Mouse (Mus musculus) liver, adult 2 months (tissue): ENCODE results near the gene Mns1. TPM values are rescaled to one million over a fixed set of nuclear protein-coding genes. Genes with fewer than 3 reads are reported as not detected.

Experiments used
- DNase-seq: peaks from one replicate; pipeline ENCODE4 v3.0.0-alpha.2; 2011; ENCODE audit warnings: low read depth, low spot score; ENCODE audit errors: extremely low read depth
- H3K27ac ChIP-seq: fragments of 200-500 bp; replicated peaks from 2 replicates; pipeline ENCODE4 v1.5.1; 2012; ENCODE audit warnings: low read depth, mild to moderate bottlenecking, control low read depth, inconsistent platforms, low read length; ENCODE audit not compliant: insufficient read depth
- H3K27me3 ChIP-seq: fragments of 200-500 bp; 2 replicates; pipeline ENCODE4 v1.6.1; 2012; ENCODE audit warnings: mild to moderate bottlenecking, moderate library complexity, low read length, inconsistent platforms; ENCODE audit not compliant: control insufficient read depth, insufficient read depth
- H3K36me3 ChIP-seq: fragments of 200-500 bp; 2 replicates; pipeline ENCODE4 v1.6.1; 2012; ENCODE audit warnings: low read length, inconsistent platforms; ENCODE audit not compliant: control insufficient read depth, insufficient read depth
- H3K4me1 ChIP-seq: fragments of 200-500 bp; 2 replicates; pipeline ENCODE4 v1.6.1; 2011; ENCODE audit warnings: low read length; ENCODE audit not compliant: control insufficient read depth, insufficient read depth
- H3K4me3 ChIP-seq: fragments of 200-500 bp; 2 replicates; pipeline ENCODE4 v1.5.1; 2011; ENCODE audit warnings: low read depth, mild to moderate bottlenecking, control low read depth, low read length, moderate library complexity; ENCODE audit not compliant: insufficient read depth
- H3K79me2 ChIP-seq: fragments of 200-500 bp; 2 replicates; pipeline ENCODE4 v1.6.1; 2012; ENCODE audit warnings: inconsistent platforms, mild to moderate bottlenecking, low read length, moderate library complexity; ENCODE audit not compliant: control insufficient read depth, insufficient read depth
- H3K9ac ChIP-seq: fragments of 200-500 bp; 2 replicates; pipeline ENCODE4 v1.6.1; 2012; ENCODE audit warnings: low read depth, mild to moderate bottlenecking, control low read depth, inconsistent platforms, low read length
- CTCF ChIP-seq: fragments of 200-500 bp; IDR thresholded peaks from 2 replicates; pipeline ENCODE4 v1.5.1; 2011; ENCODE audit warnings: low read depth, low read length, control low read depth
- POLR2A ChIP-seq: fragments of 200-500 bp; IDR thresholded peaks from 2 replicates; pipeline ENCODE4 v1.6.1; 2011; ENCODE audit warnings: low read length, control low read depth; ENCODE audit not compliant: insufficient read depth; ENCODE audit errors: extremely low read depth
- WGBS: fragments of 180-500 bp; shearing (Covaris S2); methylation state at CpG from one replicate; pipeline ENCODE4 v1.1.7; 2018; 5-methylcytosine and 5-hydroxymethylcytosine counted together
- polyA plus RNA-seq: library from polyadenylated mRNA; depleted of rRNA; stranded (reverse); fragments of >200 nt; gene quantifications from 2 replicates; pipeline ENCODE4 v1.2.3, GENCODE M21; 2012; rRNA removed
- total RNA-seq: library from RNA; depleted of rRNA; stranded (reverse); fragments of >200 nt; gene quantifications from 2 replicates; pipeline ENCODE4 v1.2.3, GENCODE M21; 2014; rRNA removed

The Mns1 gene
- total RNA-seq (0.13 and 0.18 TPM in 2 replicates), polyA plus RNA-seq (0.02 and 0.09 TPM in 2 replicates)

DNA sequence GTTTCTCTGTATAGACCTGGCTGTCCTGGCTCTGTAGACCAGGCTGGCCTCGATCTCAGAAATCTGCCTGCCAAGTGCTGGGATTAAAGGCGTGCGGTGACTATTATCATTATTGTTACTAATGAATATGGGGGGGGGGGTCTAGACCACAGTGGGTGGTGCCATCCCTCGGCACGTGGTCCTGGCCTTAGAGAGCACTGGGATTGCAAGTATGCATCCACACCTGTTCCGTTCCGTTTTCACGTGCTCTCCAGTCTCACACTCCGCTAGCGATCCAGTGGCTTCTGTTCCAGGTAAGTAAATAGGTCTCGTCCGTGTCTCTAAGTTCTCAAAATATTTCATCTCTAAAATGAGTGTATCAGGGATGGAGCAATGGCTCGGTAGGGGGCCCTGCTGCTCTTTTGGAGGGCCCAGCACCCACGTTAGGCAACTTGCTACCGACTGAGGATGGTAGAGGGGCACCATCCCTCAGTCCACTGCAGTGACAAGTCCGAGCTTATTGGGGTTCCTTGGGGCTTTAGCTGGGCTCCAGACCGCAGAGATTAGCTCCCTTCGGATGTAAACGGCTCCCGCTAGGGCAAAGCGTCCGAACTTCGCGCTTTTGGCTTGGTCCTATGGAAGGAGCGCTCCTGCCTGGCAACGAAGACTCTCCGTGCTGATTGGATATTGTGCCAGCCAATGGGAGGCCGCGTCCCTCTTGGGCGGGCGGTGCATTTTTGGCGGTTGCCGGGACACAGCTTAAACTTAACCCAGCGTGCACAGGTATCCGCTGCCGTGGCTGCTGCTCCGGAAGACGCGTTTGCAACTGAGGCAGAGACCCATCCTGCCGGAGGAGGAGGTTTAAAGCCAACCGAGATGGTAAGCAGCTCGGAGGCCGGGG is at the start of gene Mns1:
TSS of gene Mns1 (plus strand) at position 190 of the 880 bp plus-strand sequence.
- WGBS: 3% methylated on average over 43 of the region's 43 CpGs
- no peaks in the 10 kb centered on the region; the same call in 1 of the 2 replicates for H3K4me1 ChIP-seq
- no peak within 1 kb of the TSS for H3K27ac ChIP-seq
- TF ChIP-seq CTCF: peak; percentile 20; the same call in 1 of the 2 replicates
- no peak for TF ChIP-seq POLR2A
- H3K27me3 ChIP-seq: no peaks in the 10 kb centered on the region
- H3K79me2 ChIP-seq: no peaks in the 10 kb centered on the region
- H3K4me3 ChIP-seq: peak within 1 kb of the TSS; percentile 56
- H3K36me3 ChIP-seq: no peaks in the 10 kb centered on the region
- peak; percentile 79 for DNase-seq
- H3K9ac ChIP-seq: no peak within 1 kb of the TSS

DNA sequence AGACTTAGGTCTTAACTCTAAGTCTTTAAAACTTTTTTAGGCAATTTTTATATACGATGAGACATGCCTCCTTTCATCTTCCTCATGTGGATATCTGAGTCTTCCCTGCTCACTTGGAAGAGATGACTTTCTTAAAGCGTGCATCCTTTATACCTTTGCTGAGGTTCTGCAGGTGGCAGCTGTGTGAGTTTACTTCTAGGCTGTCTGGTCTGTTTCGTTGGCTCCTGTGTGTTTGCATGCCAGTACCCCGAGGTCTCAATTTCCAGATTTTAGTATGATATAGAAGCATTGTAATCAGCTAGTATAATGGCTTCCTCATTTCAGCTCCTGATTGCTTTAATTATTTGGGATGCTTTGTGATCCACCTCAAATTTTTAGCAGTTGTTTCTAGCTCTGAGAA is 48.9 kb upstream of the Mns1 start:
- TF ChIP-seq CTCF (no peak), POLR2A (no peak)
- WGBS: 93% methylated on average over 4 of the region's 4 CpGs

DNA sequence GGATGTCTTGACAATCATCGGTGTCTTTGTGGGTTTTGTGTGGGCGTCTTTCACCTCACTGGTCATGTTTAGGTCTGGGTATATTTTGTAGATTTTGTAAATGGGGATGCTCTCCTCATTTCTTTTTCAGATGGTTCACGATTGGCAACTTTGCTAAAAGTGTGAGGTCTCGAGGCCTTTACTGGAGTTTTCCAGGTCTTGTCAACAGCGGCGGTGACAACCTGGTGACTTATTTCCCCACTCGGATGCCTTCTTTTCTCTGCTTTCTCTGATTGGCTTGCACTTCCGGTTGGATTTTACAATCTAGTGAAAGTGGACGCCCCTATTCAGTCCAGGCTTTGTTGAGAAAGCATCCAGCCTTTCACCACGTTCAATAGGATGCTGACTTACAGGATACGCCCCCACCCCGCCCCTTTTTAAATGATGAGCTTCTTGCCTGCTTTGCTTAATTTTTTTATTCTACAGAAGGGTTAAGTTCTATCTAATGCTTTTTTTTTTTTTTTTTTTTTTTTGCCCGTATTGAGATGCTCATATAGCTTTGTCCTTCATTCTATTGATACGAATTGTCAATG is 48.3 kb upstream of the Mns1 start:
- TF ChIP-seq CTCF: no peak
- TF ChIP-seq POLR2A: no peak
- WGBS: 85% methylated on average over 14 of the region's 14 CpGs
- Histone ChIP-seq H3K79me2 (no peaks in the 10 kb centered on the region), H3K9ac (no peak overlapping the region), H3K36me3 (no peaks in the 10 kb centered on the region), H3K27me3 (no peaks in the 10 kb centered on the region), H3K4me1 (no peaks in the 10 kb centered on the region; the same call in 1 of the 2 replicates), H3K27ac (no peak overlapping the region), H3K4me3 (no peak overlapping the region)
- no peak for DNase-seq

More for the DNA sequence above, 48.9 kb upstream of the Mns1 start:
- DNase-seq: no peak
- Histone ChIP-seq H3K27ac (no peak overlapping the region), H3K4me1 (no peaks in the 10 kb centered on the region; the same call in 1 of the 2 replicates), H3K9ac (no peak overlapping the region), H3K4me3 (no peak overlapping the region), H3K79me2 (no peaks in the 10 kb centered on the region), H3K36me3 (no peaks in the 10 kb centered on the region), H3K27me3 (no peaks in the 10 kb centered on the region)

GRCm38 (mm10) chr9:72390321-72391077 is 47.3 kb upstream of the Mns1 start:
- TF ChIP-seq POLR2A: no peak
- no peak for TF ChIP-seq CTCF
- 85% methylated on average over 12 of the region's 12 CpGs for WGBS

GRCm38 (mm10) chr9:72392686-72393085 is 45.1 kb upstream of the Mns1 start:
- 80% methylated on average over 7 of the region's 7 CpGs for WGBS
- H3K9ac ChIP-seq: no peak overlapping the region
- TF ChIP-seq CTCF (no peak), POLR2A (no peak)
- H3K27me3 ChIP-seq: no peaks in the 10 kb centered on the region
- H3K4me1 ChIP-seq: no peaks in the 10 kb centered on the region; the same call in 1 of the 2 replicates
- no peaks in the 10 kb centered on the region for H3K79me2 ChIP-seq
- DNase-seq: no peak
- no peaks in the 10 kb centered on the region for H3K36me3 ChIP-seq
- H3K4me3 ChIP-seq: no peak overlapping the region
- H3K27ac ChIP-seq: no peak overlapping the region

More at GRCm38 (mm10) chr9:72390321-72391077, 47.3 kb upstream of the Mns1 start:
- Histone ChIP-seq H3K4me1 (no peaks in the 10 kb centered on the region; the same call in 1 of the 2 replicates), H3K36me3 (no peaks in the 10 kb centered on the region), H3K4me3 (no peak overlapping the region), H3K27ac (no peak overlapping the region), H3K9ac (no peak overlapping the region), H3K79me2 (no peaks in the 10 kb centered on the region), H3K27me3 (no peaks in the 10 kb centered on the region)
- DNase-seq: no peak
